Mouse (Mus musculus) bone marrow, adult 2 months (tissue): Measurements from ENCODE around the gene Peli3.

Experiments used
- CTCF ChIP-seq: fragments of 200-500 bp; IDR thresholded peaks from 2 replicates; pipeline ENCODE4 v1.5.1; 2011; ENCODE audit warnings: low read length, control low read depth; ENCODE audit not compliant: control insufficient read depth, insufficient read depth
- POLR2A ChIP-seq: fragments of 200-500 bp; IDR thresholded peaks from 2 replicates; pipeline ENCODE4 v1.6.1; 2011; ENCODE audit warnings: low read depth, mild to moderate bottlenecking, control low read depth, low read length, borderline replicate concordance; ENCODE audit not compliant: control insufficient read depth

DNA sequence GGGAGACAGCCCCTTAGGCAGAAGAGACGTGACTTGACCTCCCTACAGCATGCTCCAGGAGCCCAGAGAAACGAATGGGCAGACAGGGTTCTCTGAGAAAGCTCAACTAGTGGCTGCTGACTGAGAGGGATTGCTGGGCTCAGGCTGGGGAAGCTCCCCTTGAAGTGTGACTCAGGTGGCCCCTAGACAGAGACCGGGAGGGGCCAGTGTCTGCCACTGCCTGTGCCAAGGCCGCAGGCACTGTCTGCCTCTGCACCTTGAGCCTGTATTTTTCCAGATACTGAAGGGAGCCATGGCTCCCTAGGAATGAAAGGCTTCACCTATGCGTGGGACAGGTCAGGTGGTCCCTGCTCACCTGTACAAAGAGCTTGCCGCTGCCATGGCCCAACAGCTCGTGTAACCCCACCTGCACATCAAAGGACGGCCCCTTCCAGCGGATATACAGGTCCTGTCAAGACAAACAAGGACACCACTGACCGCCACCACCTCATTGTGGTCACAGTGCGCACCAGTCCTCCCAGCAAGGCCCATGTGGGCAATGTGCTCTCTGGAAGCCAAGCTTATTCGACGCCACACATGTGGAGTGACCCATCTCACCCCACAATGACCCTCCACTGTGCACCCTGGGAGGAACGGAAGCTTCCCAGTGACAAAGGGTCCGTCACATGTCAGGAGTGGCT lies 26.9 kb downstream of the Peli3 start:
- no peak for TF ChIP-seq POLR2A
- TF ChIP-seq CTCF = no peak
